Mouse (Mus musculus): ENCODE data around the gene Med13. TPM values are rescaled to one million over a fixed set of nuclear protein-coding genes. Genes with fewer than 3 reads are reported as not detected.
"Not testable (repeated sequence)": the region's sequence is repeated elsewhere in the genome, so short reads cannot be mapped to it uniquely, and the experiment has no call there.

Gene Med13
- polyA plus RNA-seq, 1 experiment from 2014 or later: 14.2 TPM

DNA sequence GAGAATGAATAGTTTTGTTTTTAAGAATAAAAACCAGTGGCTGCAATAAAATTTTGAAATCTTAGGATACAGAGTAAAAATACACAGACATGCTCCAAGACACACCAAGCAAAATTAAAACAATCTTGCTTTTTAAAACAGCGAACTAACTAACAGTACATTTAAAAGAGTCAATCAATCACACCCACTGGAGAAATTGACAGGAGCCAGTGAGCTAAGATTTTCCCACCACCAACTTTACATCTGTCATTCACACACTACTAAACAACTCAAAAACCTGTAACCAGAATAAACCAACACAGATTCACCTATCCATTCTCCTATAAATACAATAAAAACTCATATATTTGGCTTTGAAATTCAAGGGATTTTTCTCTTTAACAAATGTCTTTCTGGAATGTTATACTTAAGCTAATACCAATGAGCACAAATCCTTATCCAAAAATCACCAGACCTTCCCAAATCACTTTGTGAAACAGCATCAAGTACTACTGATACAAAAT lies 6.7 kb downstream of the Med13 start:
- Histone ChIP-seq H3K9me3 (ENCODE audit: control insufficient read depth, low read length) (no peaks in the 10 kb centered on the region), H3K36me3 (ENCODE audit: control insufficient read depth, insufficient read depth, low read length) (peaks cover 31% of the 10 kb centered on the region)
- no peak for ATAC-seq (replicated peaks; ENCODE audit: low FRiP score, low TSS enrichment, low read depth)

GRCm38 (mm10) chr11:86349325-86349724 lies 8.1 kb downstream of the Med13 start:
- DNase-seq (ENCODE audit: low spot score) (no peak), ATAC-seq (replicated peaks; ENCODE audit: low FRiP score, low TSS enrichment, low read depth) (no peak)
- Histone ChIP-seq H3K9ac (ENCODE audit: low read length) (no peak overlapping the region), H3K4me1 (replicated peaks; ENCODE audit: control insufficient read depth, insufficient read depth, low read length) (peaks cover 31% of the 10 kb centered on the region), H3K27ac (ENCODE audit: low read depth) (no peak overlapping the region), H3K9me3 (ENCODE audit: control insufficient read depth, low read length) (no peaks in the 10 kb centered on the region), H3K4me2 (ENCODE audit: low read length) (no peak overlapping the region), H3K27me3 (replicated peaks; ENCODE audit: control insufficient read depth, insufficient read depth, low read length) (no peaks in the 10 kb centered on the region), H3K36me3 (ENCODE audit: control insufficient read depth, insufficient read depth, low read length) (peaks cover 35% of the 10 kb centered on the region), H3K4me3 (ENCODE audit: low read depth, low read length) (no peak overlapping the region)
- 40% methylated on average over 2 of the region's 2 CpGs for WGBS

More for the DNA sequence above, 6.7 kb downstream of the Med13 start:
- Histone ChIP-seq H3K9ac (ENCODE audit: low read length) (no peak overlapping the region), H3K4me2 (ENCODE audit: low read length) (no peak overlapping the region), H3K27ac (ENCODE audit: low read depth) (no peak overlapping the region), H3K27me3 (replicated peaks; ENCODE audit: control insufficient read depth, insufficient read depth, low read length) (no peaks in the 10 kb centered on the region), H3K4me1 (replicated peaks; ENCODE audit: control insufficient read depth, insufficient read depth, low read length) (peaks cover 38% of the 10 kb centered on the region), H3K4me3 (ENCODE audit: low read depth, low read length) (no peak overlapping the region)
- no peak for DNase-seq (ENCODE audit: low spot score)
- 68% methylated on average over 1 of the region's 1 CpGs for WGBS

GRCm38 (mm10) chr11:86348872-86349271 lies 8.5 kb downstream of the Med13 start:
- Histone ChIP-seq H3K27ac (ENCODE audit: low read depth) (no peak overlapping the region), H3K4me2 (ENCODE audit: low read length) (no peak overlapping the region), H3K36me3 (ENCODE audit: control insufficient read depth, insufficient read depth, low read length) (peaks cover 34% of the 10 kb centered on the region), H3K27me3 (replicated peaks; ENCODE audit: control insufficient read depth, insufficient read depth, low read length) (no peaks in the 10 kb centered on the region), H3K9me3 (ENCODE audit: control insufficient read depth, low read length) (no peaks in the 10 kb centered on the region), H3K4me1 (replicated peaks; ENCODE audit: control insufficient read depth, insufficient read depth, low read length) (peaks cover 27% of the 10 kb centered on the region), H3K4me3 (ENCODE audit: low read depth, low read length) (no peak overlapping the region), H3K9ac (ENCODE audit: low read length) (no peak overlapping the region)
- ATAC-seq (replicated peaks; ENCODE audit: low FRiP score, low TSS enrichment, low read depth) (no peak), DNase-seq (ENCODE audit: low spot score) (no peak)

- no peaks in the 10 kb centered on the region for H3K9me3 ChIP-seq (ENCODE audit: control insufficient read depth, low read length)
- peaks cover 20% of the 10 kb centered on the region; the same call in 1 of the 2 replicates for H3K4me1 ChIP-seq (replicated peaks; ENCODE audit: control insufficient read depth, insufficient read depth, low read length)
- DNase-seq (ENCODE audit: low spot score) (no peak), ATAC-seq (replicated peaks; ENCODE audit: low FRiP score, low TSS enrichment, low read depth) (no peak)
- no peak overlapping the region for H3K4me3 ChIP-seq (ENCODE audit: low read depth, low read length)
- H3K27me3 ChIP-seq (replicated peaks; ENCODE audit: control insufficient read depth, insufficient read depth, low read length): no peaks in the 10 kb centered on the region
- 54% methylated on average over 5 of the region's 5 CpGs for WGBS
- H3K36me3 ChIP-seq (ENCODE audit: control insufficient read depth, insufficient read depth, low read length): peaks cover 29% of the 10 kb centered on the region
- H3K27ac ChIP-seq (ENCODE audit: low read depth): no peak overlapping the region
- H3K9ac ChIP-seq (ENCODE audit: low read length): no peak overlapping the region
- no peak overlapping the region for H3K4me2 ChIP-seq (ENCODE audit: low read length)
Measured at GRCm38 (mm10) chr11:86347387-86348122, 9.8 kb downstream of the Med13 start.

DNA sequence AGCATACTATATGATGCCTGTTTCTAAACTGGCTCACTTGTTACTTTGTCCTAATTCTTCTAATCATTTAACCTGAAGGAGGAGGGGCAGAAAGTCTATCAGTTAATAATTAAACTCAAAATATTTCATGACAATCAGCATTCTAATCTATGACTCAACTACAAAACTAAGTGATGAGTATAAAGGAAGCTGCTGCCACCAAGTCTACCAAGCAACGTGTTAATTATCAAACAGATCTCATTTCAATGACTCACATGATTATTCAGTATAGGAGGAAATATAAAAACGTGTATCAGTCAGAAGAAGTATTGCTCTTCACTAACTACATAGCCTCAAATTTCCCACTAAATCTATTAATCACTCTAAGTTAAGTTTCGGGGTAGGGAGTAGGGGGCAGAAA lies 10.9 kb downstream of the Med13 start:
- H3K4me1 ChIP-seq (replicated peaks; ENCODE audit: control insufficient read depth, insufficient read depth, low read length): peaks cover 16% of the 10 kb centered on the region; the same call in 1 of the 2 replicates
- ATAC-seq (replicated peaks; ENCODE audit: low FRiP score, low TSS enrichment, low read depth) (no peak), DNase-seq (ENCODE audit: low spot score) (no peak)
- no peak overlapping the region for H3K4me2 ChIP-seq (ENCODE audit: low read length)
- no peak overlapping the region for H3K4me3 ChIP-seq (ENCODE audit: low read depth, low read length)
- no peaks in the 10 kb centered on the region for H3K9me3 ChIP-seq (ENCODE audit: control insufficient read depth, low read length)
- 68% methylated on average over 3 of the region's 3 CpGs for WGBS
- H3K9ac ChIP-seq (ENCODE audit: low read length): no peak overlapping the region
- H3K27me3 ChIP-seq (replicated peaks; ENCODE audit: control insufficient read depth, insufficient read depth, low read length): no peaks in the 10 kb centered on the region
- H3K36me3 ChIP-seq (ENCODE audit: control insufficient read depth, insufficient read depth, low read length): peaks cover 33% of the 10 kb centered on the region
- H3K27ac ChIP-seq (ENCODE audit: low read depth): no peak overlapping the region

GRCm38 (mm10) chr11:86344940-86345339 lies 12.5 kb downstream of the Med13 start:
- not testable (repeated sequence) for DNase-seq (ENCODE audit: low spot score); H3K27ac ChIP-seq (ENCODE audit: low read depth); H3K9ac ChIP-seq (ENCODE audit: low read length)

GRCm38 (mm10) chr11:86324251-86324650 lies 33.2 kb downstream of the Med13 start:
- DNase-seq (ENCODE audit: low spot score) (no peak), ATAC-seq (replicated peaks; ENCODE audit: low FRiP score, low TSS enrichment, low read depth) (no peak)
- 71% methylated on average over 5 of the region's 5 CpGs for WGBS
- Histone ChIP-seq H3K9me3 (ENCODE audit: control insufficient read depth, low read length) (no peaks in the 10 kb centered on the region), H3K4me2 (ENCODE audit: low read length) (no peak overlapping the region), H3K36me3 (ENCODE audit: control insufficient read depth, insufficient read depth, low read length) (peaks cover 46% of the 10 kb centered on the region), H3K27ac (ENCODE audit: low read depth) (no peak overlapping the region), H3K27me3 (replicated peaks; ENCODE audit: control insufficient read depth, insufficient read depth, low read length) (no peaks in the 10 kb centered on the region), H3K9ac (ENCODE audit: low read length) (no peak overlapping the region), H3K4me1 (replicated peaks; ENCODE audit: control insufficient read depth, insufficient read depth, low read length) (no peaks in the 10 kb centered on the region), H3K4me3 (ENCODE audit: low read depth, low read length) (no peak overlapping the region)

More at GRCm38 (mm10) chr11:86344940-86345339, 12.5 kb downstream of the Med13 start:
- Histone ChIP-seq H3K4me1 (replicated peaks; ENCODE audit: control insufficient read depth, insufficient read depth, low read length) (peaks cover 16% of the 10 kb centered on the region; the same call in 1 of the 2 replicates), H3K36me3 (ENCODE audit: control insufficient read depth, insufficient read depth, low read length) (peaks cover 38% of the 10 kb centered on the region)
- H3K27me3 ChIP-seq (replicated peaks; ENCODE audit: control insufficient read depth, insufficient read depth, low read length); H3K9me3 ChIP-seq (ENCODE audit: control insufficient read depth, low read length); H3K4me3 ChIP-seq (ENCODE audit: low read depth, low read length); H3K4me2 ChIP-seq (ENCODE audit: low read length); ATAC-seq (replicated peaks; ENCODE audit: low FRiP score, low TSS enrichment, low read depth): not testable (repeated sequence)
- 87% methylated on average over 1 of the region's 1 CpGs for WGBS

- not testable (repeated sequence) for ATAC-seq (replicated peaks; ENCODE audit: low FRiP score, low TSS enrichment, low read depth); H3K27ac ChIP-seq (ENCODE audit: low read depth); H3K9me3 ChIP-seq (ENCODE audit: control insufficient read depth, low read length); H3K4me2 ChIP-seq (ENCODE audit: low read length); H3K27me3 ChIP-seq (replicated peaks; ENCODE audit: control insufficient read depth, insufficient read depth, low read length); H3K9ac ChIP-seq (ENCODE audit: low read length); H3K4me1 ChIP-seq (replicated peaks; ENCODE audit: control insufficient read depth, insufficient read depth, low read length); DNase-seq (ENCODE audit: low spot score); H3K4me3 ChIP-seq (ENCODE audit: low read depth, low read length)
- H3K36me3 ChIP-seq (ENCODE audit: control insufficient read depth, insufficient read depth, low read length): peaks cover 42% of the 10 kb centered on the region
- 90% methylated on average over 3 of the region's 3 CpGs for WGBS
Measured at GRCm38 (mm10) chr11:86314992-86315391, 42.4 kb downstream of the Med13 start.

- H3K4me2 ChIP-seq (ENCODE audit: low read length): no peak overlapping the region
- no peak overlapping the region for H3K27ac ChIP-seq (ENCODE audit: low read depth)
- WGBS: 83% methylated on average over 6 of the region's 6 CpGs
- H3K4me1 ChIP-seq (replicated peaks; ENCODE audit: control insufficient read depth, insufficient read depth, low read length): no peaks in the 10 kb centered on the region
- no peaks in the 10 kb centered on the region for H3K9me3 ChIP-seq (ENCODE audit: control insufficient read depth, low read length)
- ATAC-seq (replicated peaks; ENCODE audit: low FRiP score, low TSS enrichment, low read depth): no peak
- no peak overlapping the region for H3K9ac ChIP-seq (ENCODE audit: low read length)
- no peaks in the 10 kb centered on the region for H3K27me3 ChIP-seq (replicated peaks; ENCODE audit: control insufficient read depth, insufficient read depth, low read length)
- H3K36me3 ChIP-seq (ENCODE audit: control insufficient read depth, insufficient read depth, low read length): peaks cover 31% of the 10 kb centered on the region
- no peak for DNase-seq (ENCODE audit: low spot score)
- H3K4me3 ChIP-seq (ENCODE audit: low read depth, low read length): no peak overlapping the region
Measured at GRCm38 (mm10) chr11:86310280-86310679, 47.1 kb downstream of the Med13 start.
